Mouse (Mus musculus): ENCODE measurements around the gene Cnst.

Gene Cnst

DNA sequence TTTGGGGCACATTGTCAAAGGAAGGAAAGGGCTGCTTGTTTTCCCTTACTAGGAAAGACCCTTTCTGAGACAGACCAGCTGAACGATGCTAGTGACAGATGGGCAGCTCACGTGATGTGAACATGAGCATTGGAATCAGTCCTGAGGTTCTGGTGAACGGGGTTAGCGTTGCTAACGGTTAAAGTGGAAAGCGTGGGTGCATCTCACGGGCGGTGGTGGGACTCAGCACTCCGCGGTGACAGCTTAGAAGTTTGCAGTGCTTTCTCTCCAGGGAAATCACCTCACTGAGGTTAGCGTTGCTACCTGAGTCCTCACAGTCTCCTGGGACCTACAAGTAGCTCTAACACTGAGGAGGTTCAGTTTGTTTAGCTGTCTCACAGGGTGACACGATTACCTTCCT lies 45.5 kb downstream of the Cnst start:
- no peak for DNase-seq (ENCODE audit: extremely low read depth, low read depth)

DNA sequence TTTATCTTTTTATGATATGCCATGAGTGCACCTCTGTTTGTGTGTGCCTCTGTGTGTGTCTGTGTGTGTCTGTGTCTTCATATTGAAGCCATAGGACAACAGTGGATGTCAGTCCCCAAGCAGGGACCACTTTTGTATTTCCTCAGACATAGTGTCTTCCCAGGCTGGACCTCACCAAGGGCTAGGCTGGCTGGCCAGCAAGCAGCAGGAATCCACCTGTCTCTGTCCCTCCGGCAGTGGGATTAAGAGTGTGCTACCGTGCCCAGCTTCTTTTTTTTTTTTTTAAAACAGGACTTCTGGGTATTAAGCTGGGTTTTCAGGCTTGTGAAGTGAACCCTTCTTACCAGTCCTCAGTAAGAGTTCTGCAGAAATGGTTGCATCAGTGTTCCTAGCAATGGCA lies 46.0 kb downstream of the Cnst start:
- no peak for DNase-seq (ENCODE audit: extremely low read depth, low read depth)

- DNase-seq (ENCODE audit: extremely low read depth, low read depth) = no peak
Measured at GRCm38 (mm10) chr1:179592972-179593371, 46.8 kb downstream of the Cnst start.

DNA sequence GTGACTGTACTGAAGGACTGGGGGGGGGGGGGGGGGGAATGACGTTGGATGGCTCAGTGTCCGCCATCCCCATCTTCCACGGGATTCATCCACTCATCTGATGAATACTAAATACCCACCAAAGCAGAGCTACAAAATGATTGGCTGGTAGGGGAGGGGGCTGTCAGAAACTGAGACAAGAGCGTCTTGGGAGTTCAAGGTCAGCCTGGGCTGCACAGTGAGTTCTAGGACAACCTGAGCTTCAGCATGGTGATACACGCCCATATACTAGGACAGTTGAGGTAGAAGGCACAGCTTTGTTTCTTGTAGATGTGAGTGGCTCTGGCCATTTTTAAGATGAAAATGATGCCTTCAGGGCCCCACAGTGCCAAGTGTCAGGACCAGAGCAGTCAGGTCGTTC lies 52.2 kb downstream of the Cnst start:
- DNase-seq (ENCODE audit: extremely low read depth, low read depth) = no peak

DNA sequence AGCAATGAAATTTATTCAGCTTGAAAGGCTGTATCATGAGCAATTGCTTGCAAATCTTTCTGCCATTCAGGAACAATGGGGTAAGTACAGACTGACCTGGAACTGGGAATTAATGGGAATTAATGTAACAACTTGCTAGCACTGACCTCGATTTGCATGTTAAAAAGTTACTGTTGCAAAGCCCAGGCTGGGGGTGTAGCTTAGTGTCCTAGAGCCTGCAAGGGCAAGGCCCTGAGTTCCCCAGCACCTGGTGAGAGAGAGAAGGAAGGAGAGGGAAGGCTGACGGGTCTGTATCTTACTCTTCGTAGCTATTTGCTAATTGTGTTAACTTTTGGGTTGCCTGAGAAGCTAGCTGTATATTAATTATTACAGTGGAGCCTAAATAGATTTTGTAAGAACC lies 58.4 kb downstream of the Cnst start:
- no peak for DNase-seq (ENCODE audit: extremely low read depth, low read depth)

DNA sequence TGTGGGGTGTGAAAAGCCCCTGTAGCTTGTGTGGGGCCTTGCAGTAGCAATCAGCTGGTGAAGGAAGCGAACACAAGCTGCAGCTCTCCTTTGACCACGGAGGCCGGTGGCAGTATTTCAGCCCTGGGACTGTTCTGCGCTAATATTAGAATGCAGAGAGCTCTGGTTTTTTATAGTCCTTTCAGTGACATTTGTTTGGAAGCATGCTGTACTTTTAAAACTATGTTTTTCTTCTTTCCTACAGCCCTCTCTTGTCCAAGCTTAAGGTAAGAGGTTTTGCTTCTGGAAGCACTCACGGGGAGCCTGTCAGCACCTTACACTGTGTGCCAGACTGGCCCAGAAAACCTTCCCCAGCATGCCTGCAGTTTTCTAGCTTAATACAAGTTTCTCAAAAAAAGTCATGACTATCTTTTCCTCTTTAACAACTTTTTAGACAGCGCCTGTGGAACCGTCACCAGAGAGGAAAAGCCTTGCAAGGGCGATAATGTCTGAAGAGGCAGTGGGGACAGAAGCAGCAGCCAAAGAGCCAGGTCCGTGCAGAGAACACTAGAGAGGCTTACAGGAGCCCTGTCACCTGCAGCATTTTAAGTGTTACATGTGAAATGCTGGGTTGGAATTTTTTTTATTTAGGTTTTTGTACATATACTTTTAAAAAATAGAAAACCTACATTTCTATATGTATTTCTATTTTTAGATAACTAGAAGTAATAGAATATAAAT lies 60.0 kb downstream of the Cnst start:
- no peak for DNase-seq (ENCODE audit: extremely low read depth, low read depth)

- no peak for DNase-seq (ENCODE audit: extremely low read depth, low read depth)
Measured at GRCm38 (mm10) chr1:179608521-179608920, 62.4 kb downstream of the Cnst start.

GRCm38 (mm10) chr1:179609724-179610505 lies 63.7 kb downstream of the Cnst start:
- DNase-seq (ENCODE audit: extremely low read depth, low read depth) = no peak

DNA sequence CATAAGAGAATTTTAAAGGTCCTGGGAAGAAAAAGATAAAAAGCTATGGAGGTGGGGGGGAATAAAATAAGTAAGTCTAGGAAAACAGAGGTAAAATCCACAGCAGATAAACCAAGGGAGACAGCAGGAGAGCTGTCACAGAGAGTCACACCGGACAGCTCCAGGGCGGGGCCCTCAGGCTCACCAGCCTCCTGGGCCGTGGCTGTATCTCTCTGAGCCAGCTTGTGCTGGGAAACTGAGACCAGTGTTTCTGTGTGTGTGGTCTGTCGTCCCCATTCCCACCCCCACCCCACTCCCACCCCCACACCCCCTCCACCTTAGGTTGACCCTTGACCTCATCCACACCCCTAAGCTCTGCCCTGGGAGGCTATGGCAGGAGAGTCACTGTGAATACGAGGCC lies 65.0 kb downstream of the Cnst start:
- DNase-seq (ENCODE audit: extremely low read depth, low read depth) = no peak

DNA sequence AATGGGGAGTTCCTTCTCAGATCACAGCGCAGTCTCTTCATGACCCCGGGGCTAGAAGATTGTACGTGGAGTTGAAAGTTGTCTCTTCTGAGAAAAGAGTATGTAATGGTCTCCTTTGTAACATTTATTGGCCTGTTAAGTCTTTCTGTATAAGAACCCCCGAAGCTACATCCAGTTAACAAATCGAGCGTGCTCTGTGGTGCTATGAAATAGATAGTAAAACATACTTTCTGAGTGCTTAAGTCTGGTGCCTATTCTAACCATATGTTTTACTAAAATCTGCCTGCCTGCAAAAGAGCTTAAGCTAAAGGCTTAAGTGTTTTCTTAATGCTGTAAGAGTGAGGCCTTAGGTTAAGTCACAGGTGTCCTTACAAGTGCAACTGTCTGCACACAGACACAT lies 66.2 kb downstream of the Cnst start:
- no peak for DNase-seq (ENCODE audit: extremely low read depth, low read depth)

GRCm38 (mm10) chr1:179612986-179613505 lies 66.9 kb downstream of the Cnst start:
- DNase-seq (ENCODE audit: extremely low read depth, low read depth) = no peak

GRCm38 (mm10) chr1:179617426-179617825 lies 71.3 kb downstream of the Cnst start:
- no peak for DNase-seq (ENCODE audit: extremely low read depth, low read depth)

DNA sequence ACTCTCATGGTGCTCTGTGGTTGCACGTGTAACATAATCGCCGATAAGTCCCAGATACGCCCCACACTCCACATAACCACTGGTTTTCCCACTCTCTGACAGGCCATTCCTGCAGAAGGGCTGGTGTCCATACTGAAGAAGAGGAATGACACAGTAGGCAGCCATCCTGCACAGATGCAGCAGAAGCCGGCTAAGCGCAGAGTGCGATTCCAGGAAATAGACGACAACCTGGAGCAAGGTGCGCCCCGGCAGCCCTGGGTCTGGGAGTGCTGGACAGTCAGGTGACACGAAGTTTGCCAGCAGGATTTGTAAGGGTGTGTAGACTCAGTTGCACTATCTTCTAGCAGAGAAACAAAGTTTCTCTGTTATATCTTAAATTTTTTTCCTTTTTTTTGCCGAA lies 76.5 kb downstream of the Cnst start:
- no peak for DNase-seq (ENCODE audit: extremely low read depth, low read depth)

- no peak for DNase-seq (ENCODE audit: extremely low read depth, low read depth)
Measured at GRCm38 (mm10) chr1:179623657-179624056, 77.5 kb downstream of the Cnst start.

DNA sequence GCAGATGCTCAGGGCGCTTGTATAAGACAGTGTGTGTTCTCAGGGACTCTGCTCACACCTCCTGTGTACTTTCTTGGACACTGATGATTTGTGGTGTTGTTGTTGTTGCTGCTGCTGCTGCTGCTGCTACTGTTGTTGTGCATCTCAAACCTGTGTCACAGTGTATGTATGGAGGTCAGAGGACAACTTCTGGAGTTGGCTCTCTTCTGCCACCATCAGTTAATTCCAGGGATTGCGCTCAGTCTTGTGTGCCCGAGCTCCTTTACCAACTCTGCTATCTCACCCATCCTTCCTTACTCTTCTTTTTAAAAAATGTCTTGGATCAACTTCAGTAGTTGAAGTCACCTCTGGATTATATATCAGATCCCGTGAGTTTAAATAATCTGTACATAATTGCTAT lies 78.2 kb downstream of the Cnst start:
- DNase-seq (ENCODE audit: extremely low read depth, low read depth) = no peak

GRCm38 (mm10) chr1:179627855-179628254 lies 81.7 kb downstream of the Cnst start:
- no peak for DNase-seq (ENCODE audit: extremely low read depth, low read depth)

- DNase-seq (ENCODE audit: extremely low read depth, low read depth) = no peak
Measured at GRCm38 (mm10) chr1:179628438-179629106, 82.4 kb downstream of the Cnst start.

DNA sequence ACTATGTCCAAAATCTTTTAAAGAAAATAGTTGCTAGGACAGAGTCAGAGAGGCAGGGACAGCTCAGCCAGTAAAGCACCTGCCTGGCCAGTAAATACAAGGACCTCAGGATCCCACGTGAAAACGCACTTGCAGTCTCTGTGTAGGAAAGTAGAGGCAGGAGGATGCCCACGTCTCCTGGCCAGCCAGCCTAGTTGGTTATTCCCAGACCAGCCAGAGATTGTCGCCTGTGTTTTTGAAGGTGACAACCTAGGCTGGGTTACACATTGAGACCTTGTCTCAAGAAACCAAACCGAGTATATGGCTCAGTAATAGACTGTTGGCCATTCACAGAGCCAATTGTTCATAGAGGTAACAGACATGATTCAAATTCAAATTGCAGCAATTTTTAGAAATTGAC lies 83.1 kb downstream of the Cnst start:
- DNase-seq (ENCODE audit: extremely low read depth, low read depth) = no peak

DNA sequence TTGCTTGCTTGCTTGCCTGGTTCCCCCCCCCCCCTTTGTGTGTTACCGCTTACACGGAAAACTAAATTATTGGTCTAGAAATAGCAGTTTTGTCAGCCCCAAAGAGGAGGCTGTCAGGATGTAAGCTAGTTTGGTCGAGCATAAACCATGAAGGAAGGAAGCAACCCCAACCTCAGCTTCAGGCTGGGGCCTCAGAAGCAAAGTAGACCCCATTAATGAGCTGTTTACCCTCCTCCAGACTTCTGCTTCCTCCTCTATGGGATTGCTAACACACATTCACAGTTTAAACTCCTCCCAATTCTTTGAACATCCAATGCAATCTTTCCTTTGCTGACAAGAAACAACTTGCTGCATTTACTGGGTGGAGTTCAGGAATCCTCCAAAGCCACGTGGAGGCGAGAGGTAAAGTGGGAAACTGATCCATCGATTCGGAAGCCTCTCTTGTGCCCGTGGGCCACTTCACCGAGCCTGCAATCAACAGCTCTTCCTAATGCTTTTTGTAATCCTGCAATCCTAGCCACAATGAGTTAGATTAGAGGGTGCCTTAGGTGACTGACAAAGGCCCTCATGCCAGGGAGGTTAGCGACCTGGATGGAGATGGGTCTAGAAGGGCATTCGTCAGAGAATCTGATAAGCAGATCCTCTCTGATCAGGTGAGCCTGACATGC lies 86.7 kb downstream of the Cnst start:
- no peak for DNase-seq (ENCODE audit: extremely low read depth, low read depth)

DNA sequence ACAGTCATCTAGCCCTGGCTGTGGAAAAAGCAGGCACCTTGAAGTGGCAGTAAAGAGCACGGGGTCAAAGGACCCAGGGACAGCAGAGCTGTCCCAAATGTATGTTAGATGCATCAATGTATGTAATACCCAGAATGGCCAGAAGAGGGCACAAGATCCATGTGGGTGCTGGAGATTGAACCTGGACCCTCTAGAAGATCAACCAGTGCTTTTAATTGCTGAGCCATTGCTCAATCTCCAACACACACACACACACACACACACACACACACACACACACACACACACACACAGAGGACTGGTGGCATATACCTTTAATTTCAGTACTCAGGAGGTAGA lies 87.2 kb downstream of the Cnst start:
- no peak for DNase-seq (ENCODE audit: extremely low read depth, low read depth)

DNA sequence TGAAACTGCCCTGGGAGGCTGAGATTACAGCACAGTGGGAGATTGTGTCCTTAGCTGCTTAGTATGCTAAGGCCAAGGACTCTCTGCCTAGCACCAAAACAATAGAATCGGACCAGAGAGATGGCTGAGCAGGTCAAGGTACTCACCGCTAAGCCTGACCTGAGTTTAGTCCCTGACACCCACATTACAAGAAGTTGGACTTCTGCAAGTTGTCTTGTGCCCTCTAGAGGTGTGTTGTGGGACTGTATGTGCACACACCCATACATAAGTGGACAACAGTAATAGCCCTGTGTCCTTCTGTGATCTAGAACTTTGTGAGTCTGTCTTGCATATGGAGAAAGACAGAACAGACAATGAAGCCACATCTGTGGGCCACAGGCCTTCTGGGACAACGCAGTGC lies 88.0 kb downstream of the Cnst start:
- no peak for DNase-seq (ENCODE audit: extremely low read depth, low read depth)

DNA sequence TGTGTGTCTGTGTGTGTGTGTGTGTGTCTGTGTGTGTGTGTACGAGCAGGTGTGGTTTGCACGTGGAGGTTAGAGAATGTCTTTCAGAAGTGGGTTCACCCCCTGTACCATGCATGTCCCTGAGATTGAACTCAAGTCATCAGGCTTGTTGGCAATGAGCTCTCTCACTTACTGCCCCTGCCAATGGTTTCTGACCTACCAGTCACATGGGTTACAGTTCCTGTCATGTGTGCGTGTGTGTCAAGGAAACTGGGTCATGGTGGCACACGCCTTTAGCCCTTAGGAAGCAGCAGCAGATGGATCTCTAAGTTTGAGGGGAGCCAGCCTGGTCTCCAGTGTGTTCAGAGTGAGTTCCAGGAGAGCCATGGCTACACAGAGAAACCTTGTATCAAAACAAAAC lies 96.6 kb downstream of the Cnst start:
- DNase-seq (ENCODE audit: extremely low read depth, low read depth) = no peak
